Mouse (Mus musculus) liver, postnatal 0 days (tissue): Measurements from ENCODE around the gene 2610528J11Rik. TPM values are rescaled to one million over a fixed set of nuclear protein-coding genes. Genes with fewer than 3 reads are reported as not detected.

Source experiments
- ATAC-seq: fragments of 200-750 bp; cut with Nextera tagmentation; 2 replicates; pipeline ENCODE4 v1.8.0; 2017; ENCODE audit warnings: mild to moderate bottlenecking, moderate library complexity
- DNase-seq: peaks from one replicate; pipeline ENCODE4 v3.0.0-alpha.2; 2016
- H3K27ac ChIP-seq: fragments of 300-500 bp; sonication (generic); 2 replicates; pipeline ENCODE4 v1.5.1; 2014; ENCODE audit warnings: antibody characterized with exemption, moderate library complexity, mild to moderate bottlenecking, low read depth
- H3K27me3 ChIP-seq: fragments of 300-500 bp; sonication (generic); 2 replicates; pipeline ENCODE4 v1.6.1; 2014; ENCODE audit warnings: low read length, control low read depth, mixed read lengths; ENCODE audit not compliant: insufficient read depth
- H3K36me3 ChIP-seq: fragments of 300-500 bp; sonication (generic); replicated peaks from 2 replicates; pipeline ENCODE4 v1.6.1; 2014; ENCODE audit warnings: mild to moderate bottlenecking, control low read depth, low read length, moderate library complexity, mixed read lengths; ENCODE audit not compliant: insufficient read depth
- H3K4me1 ChIP-seq: fragments of 300-500 bp; sonication (generic); 2 replicates; pipeline ENCODE4 v1.6.1; 2014; ENCODE audit warnings: antibody characterized with exemption, mild to moderate bottlenecking, control low read depth; ENCODE audit not compliant: insufficient read depth
- H3K4me2 ChIP-seq: fragments of 300-500 bp; sonication (generic); 2 replicates; pipeline ENCODE4 v1.6.1; 2014; ENCODE audit warnings: low read depth, mild to moderate bottlenecking, low read length, moderate library complexity, mixed read lengths
- H3K4me3 ChIP-seq: fragments of 300-500 bp; sonication (generic); 2 replicates; pipeline ENCODE4 v1.5.1; 2014; ENCODE audit warnings: low read depth, low read length
- H3K9ac ChIP-seq: fragments of 300-500 bp; sonication (generic); replicated peaks from 2 replicates; pipeline ENCODE4 v1.6.1; 2014; ENCODE audit warnings: mild to moderate bottlenecking, moderate library complexity
- H3K9me3 ChIP-seq: fragments of 300-500 bp; sonication (generic); 2 replicates; pipeline ENCODE4 v1.6.1; 2016; ENCODE audit warnings: mild to moderate bottlenecking, control low read depth, low read length, mixed read lengths
- CTCF ChIP-seq: sonication (generic); IDR thresholded peaks from 2 replicates; pipeline ENCODE4 v1.5.1; 2016; ENCODE audit warnings: antibody characterized with exemption, low read depth
- EP300 ChIP-seq: IDR thresholded peaks from 2 replicates; pipeline ENCODE4 v1.6.1; 2016; ENCODE audit warnings: antibody characterized with exemption, low read depth, mild to moderate bottlenecking
- WGBS: fragments of 180-500 bp; shearing (Covaris S2); extraction: QIAGEN DNeasy Blood & Tissue Kit; methylation state at CpG from one replicate; pipeline ENCODE4 v1.1.7; 2014; ENCODE audit not compliant: insufficient replicate concordance; 5-methylcytosine and 5-hydroxymethylcytosine counted together
- polyA plus RNA-seq: library from polyadenylated mRNA; unstranded; fragments of >200 nt; fragmentation: Nextera tagmentation; extraction: Ambion mirVana; gene quantifications from 2 replicates; pipeline ENCODE4 v1.2.1, GENCODE M21; 2015

The 2610528J11Rik gene
- polyA plus RNA-seq, 1 experiment from 2014 or later: 16.2 TPM

- peak; percentile 52 for DNase-seq
- no peak for ATAC-seq
- WGBS: 29% methylated on average over 7 of the region's 7 CpGs
These were observed 39.4 kb downstream of the 2610528J11Rik start for GRCm38 (mm10) chr4:118566161-118566676.

GRCm38 (mm10) chr4:118568709-118569108 lies 41.9 kb downstream of the 2610528J11Rik start:
- 0 out of 2 replicates have a peak overlapping the region, but pooled peaks have one; percentile 3 for H3K4me3 ChIP-seq
- no peak overlapping the region for H3K9ac ChIP-seq
- no peaks in the 10 kb centered on the region for H3K9me3 ChIP-seq
- H3K27me3 ChIP-seq: no peaks in the 10 kb centered on the region
- peak overlapping the region; percentile 44; the same call in 1 of the 2 replicates for H3K4me2 ChIP-seq
- no peaks in the 10 kb centered on the region for H3K4me1 ChIP-seq
- WGBS: 48% methylated on average over 10 of the region's 10 CpGs
- DNase-seq (peak; percentile 78), ATAC-seq (peak; percentile 92)
- H3K27ac ChIP-seq: 0 out of 2 replicates have a peak overlapping the region, but pooled peaks have one; percentile 35
- no peak for TF ChIP-seq CTCF
- peak; percentile 93 for TF ChIP-seq EP300
- no peaks in the 10 kb centered on the region for H3K36me3 ChIP-seq

More at GRCm38 (mm10) chr4:118566161-118566676, 39.4 kb downstream of the 2610528J11Rik start:
- no peak overlapping the region for H3K27ac ChIP-seq
- H3K9me3 ChIP-seq: no peaks in the 10 kb centered on the region
- TF ChIP-seq CTCF (peak; percentile 98), EP300 (no peak)
- no peak overlapping the region for H3K4me3 ChIP-seq
- no peak overlapping the region for H3K4me2 ChIP-seq
- H3K9ac ChIP-seq: no peak overlapping the region
- H3K4me1 ChIP-seq: no peaks in the 10 kb centered on the region
- H3K36me3 ChIP-seq: no peaks in the 10 kb centered on the region
- no peaks in the 10 kb centered on the region for H3K27me3 ChIP-seq

GRCm38 (mm10) chr4:118569320-118569719 lies 42.5 kb downstream of the 2610528J11Rik start:
- 69% methylated on average over 23 of the region's 23 CpGs for WGBS
- DNase-seq (no peak), ATAC-seq (peak; percentile 40)
- no peaks in the 10 kb centered on the region; the same call in 1 of the 2 replicates for H3K27me3 ChIP-seq
- H3K4me1 ChIP-seq: no peaks in the 10 kb centered on the region
- no peak overlapping the region for H3K9ac ChIP-seq
- peak overlapping the region; percentile 44; the same call in 1 of the 2 replicates for H3K4me2 ChIP-seq
- no peaks in the 10 kb centered on the region for H3K36me3 ChIP-seq
- H3K27ac ChIP-seq: no peak overlapping the region
- H3K4me3 ChIP-seq: peak overlapping the region; percentile 3; the same call in 1 of the 2 replicates
- TF ChIP-seq EP300 (no peak), CTCF (no peak)
- H3K9me3 ChIP-seq: no peaks in the 10 kb centered on the region

- Histone ChIP-seq H3K27ac (no peak overlapping the region), H3K9ac (no peak overlapping the region), H3K36me3 (no peaks in the 10 kb centered on the region), H3K4me3 (no peak overlapping the region), H3K27me3 (no peaks in the 10 kb centered on the region; the same call in 1 of the 2 replicates), H3K4me1 (no peaks in the 10 kb centered on the region), H3K9me3 (no peaks in the 10 kb centered on the region), H3K4me2 (no peak overlapping the region)
- 67% methylated on average over 15 of the region's 15 CpGs for WGBS
- no peak for TF ChIP-seq CTCF
- TF ChIP-seq EP300: no peak
- DNase-seq (no peak), ATAC-seq (no peak)
These were observed 44.6 kb downstream of the 2610528J11Rik start for GRCm38 (mm10) chr4:118571441-118571840.

GRCm38 (mm10) chr4:118576097-118576496 lies 49.3 kb downstream of the 2610528J11Rik start:
- Histone ChIP-seq H3K36me3 (no peaks in the 10 kb centered on the region), H3K4me1 (no peaks in the 10 kb centered on the region), H3K4me3 (no peak overlapping the region), H3K27me3 (no peaks in the 10 kb centered on the region; the same call in 1 of the 2 replicates), H3K9me3 (no peaks in the 10 kb centered on the region), H3K4me2 (no peak overlapping the region), H3K9ac (no peak overlapping the region), H3K27ac (no peak overlapping the region)
- 5% methylated on average over 6 of the region's 6 CpGs for WGBS
- DNase-seq (peak; percentile 88), ATAC-seq (no peak)
- TF ChIP-seq EP300 (no peak), CTCF (peak; percentile 92)

- Histone ChIP-seq H3K4me1 (no peaks in the 10 kb centered on the region), H3K4me3 (no peak overlapping the region), H3K27ac (no peak overlapping the region), H3K9me3 (no peaks in the 10 kb centered on the region), H3K9ac (no peak overlapping the region), H3K4me2 (no peak overlapping the region), H3K27me3 (no peaks in the 10 kb centered on the region), H3K36me3 (no peaks in the 10 kb centered on the region)
- TF ChIP-seq EP300 (no peak), CTCF (peak; percentile 64)
- DNase-seq: peak; percentile 44
- no peak for ATAC-seq
- 40% methylated on average over 13 of the region's 13 CpGs for WGBS
These were observed 52.5 kb downstream of the 2610528J11Rik start for GRCm38 (mm10) chr4:118579313-118579712.

Other genes with a start within 250 kb of the 2610528J11Rik start
- gene Ptprf, start 235.6 kb upstream of the 2610528J11Rik start, polyA plus RNA-seq: 10.3 and 11.8 TPM in 2 replicates
- gene Szt2, start 117.7 kb upstream of the 2610528J11Rik start, polyA plus RNA-seq: 1.2 and 1.9 TPM in 2 replicates
- gene Med8, start 117.7 kb upstream of the 2610528J11Rik start, polyA plus RNA-seq: 55.2 and 59.7 TPM in 2 replicates
- gene Elovl1, start 98.9 kb upstream of the 2610528J11Rik start, polyA plus RNA-seq: 48.4 and 51.5 TPM in 2 replicates
- gene Cdc20, start 89.6 kb upstream of the 2610528J11Rik start, polyA plus RNA-seq: 53.9 and 63.0 TPM in 2 replicates
- gene Mpl, start 69.5 kb upstream of the 2610528J11Rik start, polyA plus RNA-seq: 9.0 and 9.3 TPM in 2 replicates
- gene Tie1, start 36.9 kb upstream of the 2610528J11Rik start, polyA plus RNA-seq: 7.1 and 8.2 TPM in 2 replicates
- gene Tmem125, start 17.0 kb downstream of the 2610528J11Rik start, polyA plus RNA-seq: 3.7 and 4.4 TPM in 2 replicates
- gene Cfap57, start 93.8 kb downstream of the 2610528J11Rik start, polyA plus RNA-seq: 0.36 and 0.42 TPM in 2 replicates
- gene Ebna1bp2, start 93.8 kb downstream of the 2610528J11Rik start, polyA plus RNA-seq: 61.0 and 62.0 TPM in 2 replicates
- not detected in 2 replicates for gene Olfr62, start 132.0 kb downstream of the 2610528J11Rik start, polyA plus RNA-seq
- gene Olfr1342, start 165.8 kb downstream of the 2610528J11Rik start, polyA plus RNA-seq: not detected in 2 replicates
- gene Olfr1341, start 176.5 kb downstream of the 2610528J11Rik start, polyA plus RNA-seq: not detected in 2 replicates
- not detected in 2 replicates for gene Olfr1340, start 193.1 kb downstream of the 2610528J11Rik start, polyA plus RNA-seq
- not detected in 2 replicates for gene Olfr1339, start 205.2 kb downstream of the 2610528J11Rik start, polyA plus RNA-seq
- gene Olfr1338, start 231.7 kb downstream of the 2610528J11Rik start, polyA plus RNA-seq: not detected in 2 replicates